Mouse (Mus musculus) left cerebral cortex, adult 2 months (tissue): Measurements from ENCODE around the gene Taf15. TPM values are rescaled to one million over a fixed set of nuclear protein-coding genes. Genes with fewer than 3 reads are reported as not detected.

Experiments
- DNase-seq, 2 experiments: peaks; one replicate each; pipeline ENCODE4 v3.0.0; 2021 to 2022; ENCODE audit warnings: low spot score in 2 of 2, mixed read lengths in 1 of 2; ENCODE audit errors: extremely low spot score in 1 of 2
- H3K27ac ChIP-seq: fragments of 200-600 bp; 2 replicates; pipeline ENCODE4 v1.8.1; 2022
- H3K4me3 ChIP-seq: fragments of 200-600 bp; 2 replicates; pipeline ENCODE4 v1.8.1; 2022
- CTCF ChIP-seq: fragments of 200-600 bp; IDR thresholded peaks from 2 replicates; pipeline ENCODE4 v1.8.1; 2022; ENCODE audit warnings: antibody characterized with exemption, mild to moderate bottlenecking, moderate library complexity
- intact Hi-C: fragments of 180-260 bp; cut with DNase I; formaldehyde crosslinking; loops from one replicate; pipeline ENCODE4 v1.15.1; 2025
- total RNA-seq, 2 experiments: library from RNA; stranded (reverse); gene quantifications; 2 replicates each; pipeline ENCODE4 v1.2.3; 2021

Gene Taf15
- total RNA-seq, 2 experiments from 2014 or later = 71.9 to 74.1 TPM

DNA sequence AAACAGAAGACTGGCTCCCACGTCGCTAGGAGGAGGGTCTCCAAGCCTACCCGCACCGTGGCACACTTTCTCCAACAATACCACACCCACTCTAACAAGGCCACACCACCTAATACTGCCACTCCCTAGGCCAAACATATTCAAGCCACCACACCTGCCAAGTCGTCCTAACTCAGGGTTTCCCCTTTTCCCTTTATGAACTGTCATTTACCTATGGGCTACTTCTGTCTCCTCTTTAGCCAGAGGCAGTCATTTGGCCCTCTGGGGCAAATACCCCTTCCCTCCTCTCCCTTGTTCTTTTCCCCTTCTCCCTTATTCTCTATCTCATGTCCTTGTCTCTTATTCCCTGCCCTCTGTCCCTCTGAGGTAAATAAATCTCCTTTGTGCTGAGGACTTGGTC, 78.8 kb downstream of the Taf15 start:
- Histone ChIP-seq H3K4me3 (no peak overlapping the region), H3K27ac (no peak overlapping the region)
- no peak for TF ChIP-seq CTCF
- DNase-seq = no peak
- intact Hi-C loops = no loop called here

Other genes with a start within 250 kb of the Taf15 start
- gene Slfn14, start 186.4 kb upstream of the Taf15 start, total RNA-seq = not detected
- 100 to 1,000 TPM; 281 to 296 TPM for gene Ap2b1, start 174.1 kb upstream of the Taf15 start, total RNA-seq
- gene Pex12, start 170.5 kb upstream of the Taf15 start, total RNA-seq = 10 to 100 TPM in 1 of 2 experiments, 1 to 10 TPM in 1; 9.4 to 13.9 TPM
- 100 to 1,000 TPM; 237 to 267 TPM for gene Rasl10b, start 63.9 kb upstream of the Taf15 start, total RNA-seq
- not detected for gene Gas2l2, start 43.6 kb upstream of the Taf15 start, total RNA-seq
- gene 1700020L24Rik, start 35.4 kb upstream of the Taf15 start, total RNA-seq = not detected
- 1 to 10 TPM; 3.8 to 3.9 TPM for gene Mmp28, start 10.0 kb upstream of the Taf15 start, total RNA-seq
- not detected for gene Heatr9, start 49.1 kb downstream of the Taf15 start, total RNA-seq
- gene Ccl5, start 57.4 kb downstream of the Taf15 start, total RNA-seq = not detected
- gene Ccl9, start 105.5 kb downstream of the Taf15 start, total RNA-seq = 1 to 10 TPM; 2.6 to 5.2 TPM
- gene Ccl6, start 120.0 kb downstream of the Taf15 start, total RNA-seq = 1 to 10 TPM; 1.4 to 1.9 TPM
- not detected for gene Rpl9-ps1, start 172.5 kb downstream of the Taf15 start, total RNA-seq
- gene Ccl3, start 176.3 kb downstream of the Taf15 start, total RNA-seq = not detected
- gene Ccl4, start 189.5 kb downstream of the Taf15 start, total RNA-seq = not detected
- not detected for gene Wfdc17, start 230.9 kb downstream of the Taf15 start, total RNA-seq
- gene Wfdc18, start 235.9 kb downstream of the Taf15 start, total RNA-seq = 1 to 10 TPM; 2.3 TPM